Mouse (Mus musculus): ENCODE data around the gene Ccr1. TPM values are rescaled to one million over a fixed set of nuclear protein-coding genes. Genes with fewer than 3 reads are reported as not detected.

The Ccr1 gene
- polyA plus RNA-seq, 1 experiment from 2014 or later, result 2.9 TPM

DNA sequence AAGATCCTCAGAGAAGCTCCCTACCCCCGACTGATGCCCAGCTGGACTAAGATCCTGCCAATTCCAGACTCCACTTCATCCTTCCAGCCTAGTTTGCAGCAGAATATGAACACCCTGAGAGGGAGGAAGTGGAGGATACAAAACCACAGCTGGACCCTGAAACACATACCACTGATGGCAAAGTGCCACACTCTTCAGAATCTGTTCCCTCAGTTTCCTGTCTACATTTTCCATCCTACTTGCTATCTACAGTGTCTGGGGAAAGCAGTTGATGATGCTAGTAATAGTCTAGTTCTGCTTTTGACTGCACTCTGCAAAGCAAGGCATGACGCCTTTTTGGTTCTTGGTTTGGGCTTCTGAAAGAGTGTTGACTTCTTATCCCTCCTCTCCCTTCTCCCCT lies 27.2 kb downstream of the Ccr1 start:
- H3K4me2 ChIP-seq (replicated peaks; ENCODE audit: low read depth, low read length), result no peak overlapping the region
- H3K9ac ChIP-seq (ENCODE audit: low read depth, low read length), result no peak overlapping the region
- no peak overlapping the region for H3K27ac ChIP-seq (ENCODE audit: low read depth, low read length)
- no peaks in the 10 kb centered on the region for H3K4me1 ChIP-seq (ENCODE audit: control insufficient read depth, insufficient read depth, low read length)
- ATAC-seq (ENCODE audit: low FRiP score, low TSS enrichment), result no peak
- no peaks in the 10 kb centered on the region for H3K27me3 ChIP-seq (ENCODE audit: control insufficient read depth, insufficient read depth, low read length)
- WGBS, result 81% methylated on average over 2 of the region's 2 CpGs
- H3K4me3 ChIP-seq (ENCODE audit: low read length), result no peak overlapping the region
- H3K36me3 ChIP-seq (ENCODE audit: control insufficient read depth, insufficient read depth, low read length), result no peaks in the 10 kb centered on the region
- no peaks in the 10 kb centered on the region for H3K9me3 ChIP-seq (ENCODE audit: control insufficient read depth, low read length)

DNA sequence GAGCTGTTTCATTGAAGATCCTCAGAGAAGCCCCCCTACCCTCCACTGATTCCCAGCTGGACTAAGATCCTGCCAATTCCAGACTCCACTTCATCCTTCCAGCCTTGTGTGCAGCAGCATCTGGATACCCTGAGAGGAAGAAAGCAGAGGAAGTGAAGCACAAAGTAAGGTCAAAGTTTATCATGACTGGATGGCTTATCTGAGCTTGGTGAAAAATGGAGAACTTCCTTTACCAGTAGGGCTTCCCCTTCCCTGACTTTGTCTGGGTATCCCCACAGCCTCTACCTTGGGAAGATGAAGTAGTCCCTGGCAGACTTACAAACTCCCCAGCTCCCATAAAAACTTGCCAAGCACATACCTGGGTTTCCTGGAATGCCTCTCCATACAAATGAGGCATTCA lies 27.9 kb downstream of the Ccr1 start:
- Histone ChIP-seq H3K9me3 (ENCODE audit: control insufficient read depth, low read length) (no peaks in the 10 kb centered on the region), H3K4me1 (ENCODE audit: control insufficient read depth, insufficient read depth, low read length) (no peaks in the 10 kb centered on the region), H3K4me2 (replicated peaks; ENCODE audit: low read depth, low read length) (no peak overlapping the region), H3K4me3 (ENCODE audit: low read length) (no peak overlapping the region), H3K27me3 (ENCODE audit: control insufficient read depth, insufficient read depth, low read length) (no peaks in the 10 kb centered on the region), H3K27ac (ENCODE audit: low read depth, low read length) (no peak overlapping the region), H3K9ac (ENCODE audit: low read depth, low read length) (no peak overlapping the region), H3K36me3 (ENCODE audit: control insufficient read depth, insufficient read depth, low read length) (no peaks in the 10 kb centered on the region)
- no peak for ATAC-seq (ENCODE audit: low FRiP score, low TSS enrichment)

DNA sequence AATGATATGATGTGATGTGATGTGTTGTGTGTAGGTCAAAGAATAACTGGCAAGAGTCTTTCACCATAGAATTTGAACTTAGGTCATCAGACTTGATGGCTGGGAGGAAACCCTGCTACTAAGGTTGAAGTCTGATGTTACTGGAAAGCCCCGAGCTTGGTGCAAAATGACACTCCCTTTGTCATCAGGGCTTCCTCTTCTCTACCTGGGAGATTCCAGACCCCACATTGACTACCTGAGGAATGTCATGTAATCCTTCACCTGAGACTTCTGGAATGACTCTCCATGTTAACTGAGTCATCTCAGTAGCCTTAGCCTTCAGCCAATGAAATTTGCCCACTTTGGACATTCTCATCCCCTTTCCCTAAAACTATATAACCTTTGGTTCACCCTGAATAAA lies 28.3 kb downstream of the Ccr1 start:
- Histone ChIP-seq H3K9me3 (ENCODE audit: control insufficient read depth, low read length) (no peaks in the 10 kb centered on the region), H3K4me2 (replicated peaks; ENCODE audit: low read depth, low read length) (no peak overlapping the region), H3K4me3 (ENCODE audit: low read length) (no peak overlapping the region), H3K27me3 (ENCODE audit: control insufficient read depth, insufficient read depth, low read length) (no peaks in the 10 kb centered on the region), H3K27ac (ENCODE audit: low read depth, low read length) (no peak overlapping the region), H3K36me3 (ENCODE audit: control insufficient read depth, insufficient read depth, low read length) (no peaks in the 10 kb centered on the region), H3K9ac (ENCODE audit: low read depth, low read length) (no peak overlapping the region), H3K4me1 (ENCODE audit: control insufficient read depth, insufficient read depth, low read length) (no peaks in the 10 kb centered on the region)
- WGBS, result 50% methylated on average over 1 of the region's 1 CpGs
- ATAC-seq (ENCODE audit: low FRiP score, low TSS enrichment), result no peak

GRCm38 (mm10) chr9:123937989-123938388 lies 30.5 kb downstream of the Ccr1 start:
- H3K4me2 ChIP-seq (replicated peaks; ENCODE audit: low read depth, low read length), result no peak overlapping the region
- no peak for ATAC-seq (ENCODE audit: low FRiP score, low TSS enrichment)
- WGBS, result 92% methylated on average over 2 of the region's 2 CpGs

GRCm38 (mm10) chr9:123936604-123937280 lies 31.8 kb downstream of the Ccr1 start:
- Histone ChIP-seq H3K27ac (ENCODE audit: low read depth, low read length) (no peak overlapping the region), H3K4me1 (ENCODE audit: control insufficient read depth, insufficient read depth, low read length) (no peaks in the 10 kb centered on the region), H3K36me3 (ENCODE audit: control insufficient read depth, insufficient read depth, low read length) (no peaks in the 10 kb centered on the region), H3K4me3 (ENCODE audit: low read length) (no peak overlapping the region), H3K4me2 (replicated peaks; ENCODE audit: low read depth, low read length) (no peak overlapping the region), H3K27me3 (ENCODE audit: control insufficient read depth, insufficient read depth, low read length) (no peaks in the 10 kb centered on the region), H3K9me3 (ENCODE audit: control insufficient read depth, low read length) (no peaks in the 10 kb centered on the region), H3K9ac (ENCODE audit: low read depth, low read length) (no peak overlapping the region)
- ATAC-seq (ENCODE audit: low FRiP score, low TSS enrichment), result no peak
- 82% methylated on average over 9 of the region's 9 CpGs for WGBS

More at GRCm38 (mm10) chr9:123937989-123938388, 30.5 kb downstream of the Ccr1 start:
- Histone ChIP-seq H3K27ac (ENCODE audit: low read depth, low read length) (no peak overlapping the region), H3K4me3 (ENCODE audit: low read length) (no peak overlapping the region), H3K9ac (ENCODE audit: low read depth, low read length) (no peak overlapping the region), H3K9me3 (ENCODE audit: control insufficient read depth, low read length) (no peaks in the 10 kb centered on the region), H3K36me3 (ENCODE audit: control insufficient read depth, insufficient read depth, low read length) (no peaks in the 10 kb centered on the region), H3K27me3 (ENCODE audit: control insufficient read depth, insufficient read depth, low read length) (no peaks in the 10 kb centered on the region), H3K4me1 (ENCODE audit: control insufficient read depth, insufficient read depth, low read length) (no peaks in the 10 kb centered on the region)

- Histone ChIP-seq H3K4me3 (ENCODE audit: low read length) (no peak overlapping the region), H3K9me3 (ENCODE audit: control insufficient read depth, low read length) (no peaks in the 10 kb centered on the region), H3K27me3 (ENCODE audit: control insufficient read depth, insufficient read depth, low read length) (no peaks in the 10 kb centered on the region), H3K9ac (ENCODE audit: low read depth, low read length) (no peak overlapping the region), H3K36me3 (ENCODE audit: control insufficient read depth, insufficient read depth, low read length) (no peaks in the 10 kb centered on the region), H3K4me1 (ENCODE audit: control insufficient read depth, insufficient read depth, low read length) (no peaks in the 10 kb centered on the region), H3K4me2 (replicated peaks; ENCODE audit: low read depth, low read length) (no peak overlapping the region), H3K27ac (ENCODE audit: low read depth, low read length) (no peak overlapping the region)
- no peak for ATAC-seq (ENCODE audit: low FRiP score, low TSS enrichment)
- 95% methylated on average over 5 of the region's 5 CpGs for WGBS
These were observed 32.7 kb downstream of the Ccr1 start for GRCm38 (mm10) chr9:123935776-123936175.

- WGBS, result 94% methylated on average over 6 of the region's 6 CpGs
- H3K9ac ChIP-seq (ENCODE audit: low read depth, low read length), result no peak overlapping the region
- no peaks in the 10 kb centered on the region for H3K9me3 ChIP-seq (ENCODE audit: control insufficient read depth, low read length)
- H3K27ac ChIP-seq (ENCODE audit: low read depth, low read length), result no peak overlapping the region
- no peaks in the 10 kb centered on the region for H3K27me3 ChIP-seq (ENCODE audit: control insufficient read depth, insufficient read depth, low read length)
- no peaks in the 10 kb centered on the region for H3K36me3 ChIP-seq (ENCODE audit: control insufficient read depth, insufficient read depth, low read length)
- ATAC-seq (ENCODE audit: low FRiP score, low TSS enrichment), result no peak
- no peaks in the 10 kb centered on the region for H3K4me1 ChIP-seq (ENCODE audit: control insufficient read depth, insufficient read depth, low read length)
- H3K4me3 ChIP-seq (ENCODE audit: low read length), result no peak overlapping the region
- H3K4me2 ChIP-seq (replicated peaks; ENCODE audit: low read depth, low read length), result no peak overlapping the region
These were observed 33.1 kb downstream of the Ccr1 start for GRCm38 (mm10) chr9:123935346-123935745.

DNA sequence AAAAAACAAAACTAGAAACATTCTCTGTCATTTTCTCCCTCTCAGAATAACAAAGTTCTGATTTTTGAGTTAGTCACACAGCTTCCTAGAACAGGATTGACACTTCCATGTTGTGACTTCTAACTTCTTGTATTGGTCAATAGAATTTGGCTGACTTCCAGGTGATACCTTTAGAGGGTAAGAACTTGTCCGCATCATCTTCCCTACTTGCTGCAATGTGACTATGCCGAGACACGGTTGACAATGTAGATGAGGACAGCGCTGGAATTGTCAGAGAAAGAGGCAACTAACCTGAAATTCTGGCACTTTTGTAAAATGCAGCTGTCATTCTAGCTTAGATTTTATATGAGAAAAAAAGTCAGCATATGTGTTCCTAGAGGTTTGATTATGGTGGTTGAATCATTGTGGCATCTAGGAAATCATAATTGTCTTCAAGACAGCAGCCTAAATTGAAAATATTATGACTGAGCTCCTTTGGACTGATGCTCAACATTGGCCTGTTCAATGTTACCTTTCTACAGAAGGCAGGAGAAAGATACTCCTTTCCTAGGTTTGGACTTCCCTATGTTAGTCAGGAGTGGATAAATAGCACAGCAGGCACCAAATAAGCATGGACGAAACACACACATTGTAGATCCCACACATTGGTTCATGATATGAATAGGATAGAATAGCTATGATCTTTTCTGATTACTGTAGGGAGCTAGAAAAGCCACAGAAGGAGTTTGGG lies 34.6 kb downstream of the Ccr1 start:
- H3K27ac ChIP-seq (ENCODE audit: low read depth, low read length), result no peak overlapping the region
- H3K36me3 ChIP-seq (ENCODE audit: control insufficient read depth, insufficient read depth, low read length), result no peaks in the 10 kb centered on the region
- ATAC-seq (ENCODE audit: low FRiP score, low TSS enrichment), result no peak
- 95% methylated on average over 5 of the region's 5 CpGs for WGBS
- no peak overlapping the region for H3K9ac ChIP-seq (ENCODE audit: low read depth, low read length)
- H3K4me3 ChIP-seq (ENCODE audit: low read length), result no peak overlapping the region
- no peaks in the 10 kb centered on the region for H3K27me3 ChIP-seq (ENCODE audit: control insufficient read depth, insufficient read depth, low read length)
- no peaks in the 10 kb centered on the region for H3K4me1 ChIP-seq (ENCODE audit: control insufficient read depth, insufficient read depth, low read length)
- H3K9me3 ChIP-seq (ENCODE audit: control insufficient read depth, low read length), result no peaks in the 10 kb centered on the region
- no peak overlapping the region for H3K4me2 ChIP-seq (replicated peaks; ENCODE audit: low read depth, low read length)

DNA sequence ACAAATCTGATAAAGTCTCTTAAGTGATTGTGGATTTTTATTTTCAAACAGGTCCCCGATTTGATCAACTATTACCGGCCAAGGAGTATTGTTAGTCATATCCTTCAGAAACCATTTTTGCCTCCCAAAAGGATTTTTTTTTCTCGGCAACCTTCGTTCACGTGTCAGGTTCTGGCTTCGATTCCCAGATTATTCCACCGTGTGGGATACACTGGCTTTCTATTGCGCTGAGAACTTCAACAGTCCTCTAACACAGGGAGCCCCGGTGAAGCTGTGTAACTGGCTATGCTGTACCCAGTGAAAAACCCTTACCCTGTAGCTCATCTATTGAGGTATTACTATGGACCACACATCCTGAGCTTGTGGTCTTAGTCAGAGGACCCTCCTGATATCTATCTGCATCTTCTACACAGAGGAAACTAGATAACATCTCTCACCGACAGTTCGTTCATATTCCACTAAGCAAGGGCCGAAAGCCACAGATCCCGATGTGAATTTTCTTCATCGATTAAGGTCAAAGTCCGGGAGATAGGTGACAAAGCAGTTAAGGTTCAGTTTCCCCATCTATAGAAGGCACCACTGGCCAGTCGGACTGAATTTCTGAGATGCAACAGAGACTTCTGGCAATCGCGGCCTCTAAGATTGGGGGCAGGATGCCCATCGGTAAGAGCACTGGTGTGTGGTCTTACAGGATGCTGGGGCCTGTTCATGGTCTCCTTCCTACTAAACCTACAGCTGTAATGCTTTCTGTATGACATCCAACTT lies 35.4 kb downstream of the Ccr1 start:
- H3K4me1 ChIP-seq (ENCODE audit: control insufficient read depth, insufficient read depth, low read length), result no peaks in the 10 kb centered on the region
- no peak overlapping the region for H3K4me3 ChIP-seq (ENCODE audit: low read length)
- WGBS, result 91% methylated on average over 19 of the region's 19 CpGs
- ATAC-seq (ENCODE audit: low FRiP score, low TSS enrichment), result no peak
- no peak overlapping the region for H3K4me2 ChIP-seq (replicated peaks; ENCODE audit: low read depth, low read length)
- H3K27ac ChIP-seq (ENCODE audit: low read depth, low read length), result no peak overlapping the region
- no peaks in the 10 kb centered on the region for H3K9me3 ChIP-seq (ENCODE audit: control insufficient read depth, low read length)
- H3K36me3 ChIP-seq (ENCODE audit: control insufficient read depth, insufficient read depth, low read length), result no peaks in the 10 kb centered on the region
- no peaks in the 10 kb centered on the region for H3K27me3 ChIP-seq (ENCODE audit: control insufficient read depth, insufficient read depth, low read length)
- H3K9ac ChIP-seq (ENCODE audit: low read depth, low read length), result no peak overlapping the region
